Mouse (Mus musculus): ENCODE measurements around the gene Gnb5. TPM values are rescaled to one million over a fixed set of nuclear protein-coding genes. Genes with fewer than 3 reads are reported as not detected.

The Gnb5 gene
- total RNA-seq, 1 experiment from 2014 or later = 6.5 TPM

DNA sequence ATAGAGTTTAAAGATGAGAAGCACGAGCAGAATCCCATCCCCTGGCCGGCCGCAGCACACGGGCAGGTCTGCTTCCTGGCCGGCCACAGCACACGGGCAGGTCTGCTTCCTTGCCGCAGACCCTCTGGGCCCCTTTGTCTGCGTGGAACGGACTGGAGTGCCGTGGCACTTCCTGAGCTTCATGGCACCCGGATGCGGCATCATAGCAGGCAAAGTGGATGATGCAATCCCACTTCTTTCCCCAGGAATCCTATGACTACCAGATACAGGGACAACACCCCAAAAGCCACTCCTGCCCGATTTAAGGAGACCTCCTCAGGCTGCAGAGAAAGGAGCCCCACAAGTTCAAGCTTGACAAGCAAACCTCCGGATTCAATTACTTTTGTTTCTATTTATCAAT lies 76.7 kb downstream of the Gnb5 start:
- no peak for ATAC-seq (replicated peaks in 1 of 2; ENCODE audit: insufficient read depth in 1 of 2, low FRiP score in 2 of 2, low TSS enrichment in 1 of 2, low read depth in 1 of 2, poor library complexity in 2 of 2, severe bottlenecking in 2 of 2)

- ATAC-seq (replicated peaks in 1 of 2; ENCODE audit: insufficient read depth in 1 of 2, low FRiP score in 2 of 2, low TSS enrichment in 1 of 2, low read depth in 1 of 2, poor library complexity in 2 of 2, severe bottlenecking in 2 of 2) = no peak
These were observed 77.7 kb downstream of the Gnb5 start for GRCm38 (mm10) chr9:75383785-75384184.

GRCm38 (mm10) chr9:75384337-75384962 lies 78.4 kb downstream of the Gnb5 start:
- ATAC-seq (replicated peaks in 1 of 2; ENCODE audit: insufficient read depth in 1 of 2, low FRiP score in 2 of 2, low TSS enrichment in 1 of 2, low read depth in 1 of 2, poor library complexity in 2 of 2, severe bottlenecking in 2 of 2) = no peak

GRCm38 (mm10) chr9:75385218-75385974 lies 79.3 kb downstream of the Gnb5 start:
- no peak for ATAC-seq (replicated peaks in 1 of 2; ENCODE audit: insufficient read depth in 1 of 2, low FRiP score in 2 of 2, low TSS enrichment in 1 of 2, low read depth in 1 of 2, poor library complexity in 2 of 2, severe bottlenecking in 2 of 2)

- ATAC-seq (replicated peaks in 1 of 2; ENCODE audit: insufficient read depth in 1 of 2, low FRiP score in 2 of 2, low TSS enrichment in 1 of 2, low read depth in 1 of 2, poor library complexity in 2 of 2, severe bottlenecking in 2 of 2) = no peak
These were observed 87.2 kb downstream of the Gnb5 start for GRCm38 (mm10) chr9:75393251-75393650.

Other genes starting within 250 kb of the Gnb5 start
- 137 and 162 TPM in 2 replicates for gene Myo5a, start 235.3 kb upstream of the Gnb5 start, total RNA-seq (2017)
- gene Myo5c, start 74.3 kb upstream of the Gnb5 start, total RNA-seq (2017) = 12.1 and 12.6 TPM in 2 replicates
- gene Bcl2l10, start 41.5 kb downstream of the Gnb5 start, total RNA-seq (2017) = not detected in 2 replicates
- 75.8 and 93.7 TPM in 2 replicates for gene Mapk6, start 103.7 kb downstream of the Gnb5 start, total RNA-seq (2017)
- gene Leo1, start 135.2 kb downstream of the Gnb5 start, total RNA-seq (2017) = 44.0 and 54.1 TPM in 2 replicates